Mouse (Mus musculus) gonadal fat pad, adult 2 months (tissue): Measurements from ENCODE around the gene B3gat3. TPM values are rescaled to one million over a fixed set of nuclear protein-coding genes. Genes with fewer than 3 reads are reported as not detected.
"Not testable (repeated sequence)": the region's sequence is repeated elsewhere in the genome, so short reads cannot be mapped to it uniquely, and the experiment has no call there.

Experiments used
- DNase-seq: peaks from one replicate; pipeline ENCODE4 v3.0.0-alpha.2; 2012; ENCODE audit warnings: low read depth
- polyA plus RNA-seq: library from polyadenylated mRNA; depleted of rRNA; stranded (reverse); fragments of >200 nt; gene quantifications from 2 replicates; pipeline ENCODE4 v1.2.3, GENCODE M21; 2012

Gene B3gat3
- polyA plus RNA-seq, 1 experiment: 88.2 TPM

DNA sequence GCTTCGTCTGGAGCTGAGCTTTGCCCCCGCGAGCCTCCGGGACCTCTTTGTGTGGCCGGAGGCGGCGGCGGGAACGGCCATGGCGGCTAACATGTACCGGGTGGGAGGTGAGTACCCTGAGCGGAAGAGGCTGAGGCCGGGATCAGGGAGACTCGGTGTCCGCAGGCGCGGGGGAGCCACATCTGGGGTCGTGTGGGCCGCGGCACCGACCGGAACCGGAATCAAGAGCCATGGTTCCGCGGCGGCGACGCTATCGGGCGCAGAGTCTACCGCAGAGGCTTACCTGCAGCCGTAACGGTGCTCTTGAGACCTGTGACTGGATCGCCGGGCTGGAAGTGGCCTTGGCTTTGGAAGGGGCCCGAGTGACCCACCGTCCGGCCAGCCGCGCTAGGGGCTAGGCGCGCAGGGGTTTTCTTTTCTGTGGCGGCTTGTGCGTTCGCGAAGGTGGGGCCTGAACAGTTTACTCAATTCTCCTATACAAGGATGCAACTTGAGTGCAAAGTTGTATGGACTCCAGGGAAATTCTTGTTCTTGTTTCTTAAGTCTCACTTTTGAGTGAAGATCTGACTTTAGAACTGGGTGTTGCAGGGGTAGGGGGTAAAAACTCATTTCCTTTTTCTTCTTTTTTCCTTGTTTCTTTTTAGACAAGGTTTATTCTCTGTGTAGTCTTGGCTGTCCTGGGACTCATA is 22.2 kb downstream of the B3gat3 start:
- no peak for DNase-seq

DNA sequence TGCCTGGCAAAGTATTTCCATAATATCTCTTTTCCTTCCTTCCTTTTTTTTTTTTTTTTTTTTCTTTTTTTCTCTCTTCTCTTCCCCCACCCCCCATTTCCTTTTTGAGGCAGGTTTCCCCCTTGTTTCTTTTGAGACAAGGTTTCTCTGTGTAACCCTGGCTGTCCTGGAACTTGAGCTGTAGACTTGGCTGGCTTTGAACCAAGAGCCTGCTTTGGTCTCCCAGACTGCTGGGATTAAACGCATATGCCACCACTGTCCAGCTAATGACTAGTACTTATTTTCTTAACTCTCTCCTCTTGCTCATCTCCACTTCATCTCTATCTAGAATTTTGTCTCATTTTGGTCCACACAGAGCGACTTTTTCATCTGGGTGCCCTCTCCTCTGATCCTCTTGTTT is 22.9 kb downstream of the B3gat3 start:
- DNase-seq: no peak

DNA sequence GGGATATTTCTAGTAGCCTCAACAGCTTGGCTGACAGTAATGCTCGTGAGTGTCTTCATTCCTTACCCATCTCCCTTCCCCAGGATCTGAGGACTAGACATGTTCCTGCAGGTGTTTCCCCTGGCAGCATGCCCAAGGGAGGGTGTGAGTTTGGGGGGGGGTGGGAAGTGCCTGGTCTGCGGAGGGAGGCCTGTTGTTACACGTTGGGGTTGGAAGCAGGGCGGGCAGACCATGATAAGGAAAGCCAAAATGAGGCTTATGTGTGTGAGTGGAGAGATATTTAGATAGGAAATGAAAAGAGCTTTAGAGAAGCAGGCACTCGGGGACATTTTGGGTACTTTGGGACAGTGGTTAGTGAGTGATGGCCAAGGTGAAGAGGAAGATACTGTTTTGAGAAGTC is 23.9 kb downstream of the B3gat3 start:
- DNase-seq: no peak

DNA sequence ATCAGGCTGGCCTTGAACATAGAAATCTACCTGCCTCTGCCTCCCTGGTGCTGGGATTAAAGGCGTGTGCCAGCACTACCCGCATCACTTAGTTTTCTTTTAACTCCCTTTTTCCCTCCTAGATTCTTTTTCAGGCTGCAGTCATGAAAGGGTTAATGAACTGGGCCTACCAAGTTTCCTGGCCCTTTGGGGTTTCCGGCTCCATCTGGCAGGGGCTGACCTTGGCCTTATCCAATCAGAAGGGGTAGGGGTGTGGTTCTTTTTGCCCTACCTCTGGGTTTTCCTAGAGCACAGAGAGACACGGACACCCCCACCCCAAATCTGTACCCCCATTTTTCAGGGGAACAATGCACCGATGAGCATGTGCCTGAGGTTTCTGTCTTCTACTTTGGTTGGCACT is 24.6 kb downstream of the B3gat3 start:
- no peak for DNase-seq

DNA sequence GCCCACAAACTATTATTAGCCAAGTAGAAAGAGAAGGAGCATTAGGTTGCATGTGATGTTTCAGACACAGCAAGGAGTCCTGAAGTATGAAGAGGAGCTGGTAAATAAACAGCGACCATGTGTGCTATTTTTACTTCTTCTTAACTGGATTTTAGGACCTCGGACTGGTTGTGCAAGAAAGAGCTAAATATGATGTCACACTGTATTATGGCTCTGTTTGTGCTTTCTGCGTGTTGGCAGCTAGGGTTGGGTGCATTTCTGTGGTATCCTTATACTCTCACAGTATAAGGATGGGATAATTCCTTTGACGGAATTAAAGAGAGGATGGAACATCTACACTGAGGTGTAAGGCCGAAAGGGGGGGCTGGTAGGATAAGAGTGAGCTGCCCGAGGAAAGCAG is 25.1 kb downstream of the B3gat3 start:
- DNase-seq: no peak

DNA sequence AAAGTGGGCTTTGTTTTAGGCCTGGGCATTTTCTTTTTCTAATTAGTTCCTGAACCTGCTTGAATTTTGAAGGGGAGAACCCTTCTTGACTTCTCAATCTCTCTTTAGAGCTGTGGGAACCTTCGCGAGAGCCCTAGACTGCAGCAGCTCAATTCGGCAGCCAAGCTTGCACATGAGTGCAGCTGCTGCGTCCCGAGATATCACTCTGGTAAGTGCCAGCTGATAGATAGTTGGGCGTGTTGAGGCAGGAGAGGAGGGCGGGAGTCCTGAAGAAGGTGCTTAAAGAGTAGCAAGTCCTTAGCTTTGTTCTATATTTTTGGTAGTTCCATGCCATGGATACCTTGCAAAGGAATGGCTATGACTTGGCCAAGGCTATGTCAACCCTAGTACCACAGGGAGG is 26.8 kb downstream of the B3gat3 start:
- no peak for DNase-seq

DNA sequence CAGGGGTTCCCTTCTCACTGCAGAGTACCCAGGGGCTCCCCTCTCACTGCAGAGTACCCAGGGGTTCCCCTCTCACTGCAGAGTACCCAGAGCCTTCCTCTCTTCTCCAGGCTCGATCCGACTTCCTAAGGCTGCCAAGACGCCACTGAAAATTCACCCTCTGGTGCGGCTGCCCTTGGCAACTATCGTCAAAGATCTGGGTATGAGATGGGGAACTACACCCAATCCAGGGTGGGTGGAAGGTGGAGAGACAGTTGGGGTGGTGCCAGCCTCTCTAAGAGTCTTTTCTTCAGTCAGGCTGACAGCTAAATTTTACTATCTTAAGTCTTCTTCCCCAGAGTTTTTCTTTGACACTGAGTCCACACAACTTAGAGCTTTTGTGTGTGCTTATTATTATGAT is 30.0 kb downstream of the B3gat3 start:
- DNase-seq: no peak

DNA sequence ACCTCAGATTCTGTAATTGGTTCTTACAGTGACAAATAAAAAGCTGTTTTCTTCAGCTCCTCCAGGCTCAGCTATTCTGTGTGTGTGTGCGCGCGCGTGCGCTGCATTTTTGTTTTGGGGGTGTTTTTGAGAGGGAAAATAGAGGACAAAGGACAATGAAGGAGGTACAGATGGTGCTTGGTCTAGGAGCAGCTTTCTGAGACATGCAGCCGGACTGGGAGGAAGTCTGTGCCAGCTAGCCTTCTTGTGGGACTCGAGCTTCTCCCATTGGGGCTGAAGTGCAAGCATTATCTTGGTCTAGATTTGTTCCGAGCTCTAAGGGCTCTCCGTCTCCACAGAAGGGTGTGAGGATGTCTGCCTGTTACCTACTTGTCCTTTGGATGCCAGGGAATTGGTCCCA is 32.1 kb downstream of the B3gat3 start:
- no peak for DNase-seq

DNA sequence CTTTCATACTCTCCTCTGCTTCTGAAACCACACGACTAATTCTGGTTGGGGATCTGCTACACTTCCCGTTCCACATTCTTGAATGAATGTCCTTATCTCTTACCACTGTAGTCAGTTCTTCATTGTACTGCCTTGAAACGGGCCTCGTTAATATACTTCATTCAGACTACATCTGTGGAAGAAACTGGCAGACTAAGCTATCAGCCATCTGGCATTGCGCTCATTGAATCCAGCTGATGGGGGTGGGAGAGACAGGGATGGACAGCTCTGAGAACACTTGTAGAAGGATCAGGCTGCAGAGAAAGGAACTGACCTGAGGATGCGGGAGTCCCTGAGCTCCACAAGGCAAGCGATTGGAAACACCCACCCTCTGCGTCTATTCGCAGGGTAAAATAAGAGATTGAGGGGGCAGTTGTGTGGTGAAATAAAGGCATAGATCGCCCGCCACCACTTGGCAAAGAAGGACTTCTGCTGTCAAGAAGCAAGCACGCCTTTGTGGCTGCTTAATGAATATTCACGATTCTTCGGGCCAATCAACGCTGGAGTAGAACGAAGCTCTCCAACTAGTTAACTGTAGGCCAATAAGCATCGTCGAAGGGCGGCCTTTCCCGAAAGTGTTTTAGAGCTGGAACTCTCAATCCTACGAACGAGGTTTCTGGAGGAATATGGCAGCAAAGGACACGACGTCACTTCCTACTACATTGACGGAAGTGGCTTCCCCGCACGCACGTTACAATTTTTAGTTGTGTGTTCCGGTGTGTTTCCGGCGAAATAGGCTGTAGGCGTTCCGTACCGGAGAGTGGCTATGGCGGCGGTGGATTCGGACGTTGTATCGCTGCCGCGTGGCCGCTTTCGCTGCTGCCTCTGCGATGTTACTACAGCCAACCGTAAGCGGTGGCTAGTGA is 33.2 kb downstream of the B3gat3 start, which contains the start of gene Tut1:
Gene Tut1, plus strand, starts transcription at position 713 of the 905 bp plus-strand sequence.
- peak; percentile 85 for DNase-seq

DNA sequence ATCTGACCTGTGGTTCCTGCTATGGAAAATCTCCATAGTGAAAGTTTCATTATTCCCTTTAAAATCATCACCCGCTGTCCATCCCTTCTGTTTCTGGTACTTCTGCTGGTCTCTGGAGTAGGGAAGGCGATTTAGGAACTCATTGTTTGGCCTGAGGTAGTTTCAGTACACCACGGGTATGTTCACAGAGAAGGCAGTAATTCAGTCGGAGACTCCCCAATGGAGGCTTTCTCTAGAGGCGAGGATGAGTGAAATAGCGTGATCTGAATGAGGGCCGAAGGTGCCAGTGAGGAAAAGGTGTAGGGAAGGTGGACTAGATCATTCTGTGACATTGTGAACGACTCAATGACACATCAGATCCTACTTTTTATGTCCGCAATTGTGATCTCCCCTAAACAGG is 34.0 kb downstream of the B3gat3 start:
- no peak for DNase-seq

DNA sequence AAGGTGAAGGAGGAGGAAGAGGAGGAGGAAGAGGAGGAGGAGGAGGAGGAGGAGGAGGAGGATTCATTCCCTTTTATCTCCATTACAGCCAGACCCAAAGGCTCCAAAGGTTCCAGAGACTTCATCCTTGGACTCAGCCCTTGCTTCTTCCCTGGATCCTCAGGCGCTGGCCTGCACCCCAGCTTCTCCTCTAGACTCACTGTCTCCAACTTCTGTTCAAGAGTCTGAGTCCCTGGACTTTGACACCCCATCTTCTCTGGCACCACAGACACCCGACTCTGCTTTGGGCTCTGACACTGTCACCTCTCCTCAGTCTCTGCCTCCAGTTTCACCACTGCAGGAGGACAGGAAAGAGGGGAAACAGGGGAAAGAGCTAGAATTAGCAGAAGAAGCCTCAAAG is 42.1 kb downstream of the B3gat3 start:
- DNase-seq: no peak

DNA sequence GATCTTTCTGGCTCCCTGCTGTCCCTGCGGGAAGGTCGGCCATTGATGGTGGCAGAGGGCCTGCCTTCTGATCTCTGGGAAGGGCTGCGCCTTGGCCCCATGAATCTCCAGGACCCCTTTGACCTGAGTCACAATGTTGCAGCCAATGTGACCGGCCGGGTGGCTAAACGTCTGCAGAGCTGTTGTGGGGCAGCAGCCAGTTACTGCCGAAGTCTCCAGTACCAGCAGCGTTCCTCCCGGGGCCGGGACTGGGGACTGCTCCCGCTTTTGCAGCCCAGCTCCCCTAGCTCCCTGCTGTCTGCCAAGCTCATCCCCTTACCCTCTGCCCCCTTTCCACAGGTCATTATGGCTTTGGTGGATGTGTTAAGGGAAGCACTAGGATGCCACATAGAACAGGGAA is 44.9 kb downstream of the B3gat3 start:
- DNase-seq: no peak

DNA sequence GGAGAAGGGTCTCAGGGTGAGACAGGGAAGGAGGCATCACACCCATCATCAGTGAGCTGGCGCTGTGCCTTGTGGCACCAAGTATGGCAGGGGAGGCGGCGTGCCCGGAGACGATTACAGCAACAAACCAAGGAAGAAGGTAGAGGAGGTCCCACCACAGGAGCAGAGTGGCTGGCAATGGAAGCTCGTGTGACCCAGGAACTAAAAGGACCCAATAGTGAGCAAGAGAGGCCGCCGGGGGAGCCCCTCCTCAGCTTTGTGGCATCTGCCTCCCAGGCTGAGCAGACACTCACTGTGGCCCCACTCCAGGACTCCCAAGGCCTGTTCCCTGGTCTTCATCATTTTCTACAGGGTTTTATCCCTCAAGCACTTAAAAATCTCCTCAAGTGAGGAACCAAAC is 45.6 kb downstream of the B3gat3 start:
- no peak for DNase-seq

DNA sequence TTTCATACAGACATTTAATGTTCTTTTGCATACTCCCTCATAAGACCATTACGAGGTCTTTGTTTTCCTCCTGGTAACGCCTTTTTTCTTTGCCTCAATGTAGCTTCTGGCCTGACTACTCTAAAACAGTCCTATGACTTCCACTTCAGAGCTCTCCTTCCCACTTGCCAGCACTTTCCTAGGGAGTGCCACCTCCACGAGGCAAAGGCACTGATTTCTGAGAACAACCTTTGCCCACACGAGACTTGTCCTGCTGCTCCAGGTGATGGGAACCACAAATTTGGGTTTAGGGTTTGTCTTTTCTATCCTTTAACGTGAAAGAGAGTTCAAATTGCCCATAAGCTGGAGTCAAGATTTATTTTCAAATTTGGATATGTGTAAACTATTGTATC is 46.0 kb downstream of the B3gat3 start:
- DNase-seq: no peak

DNA sequence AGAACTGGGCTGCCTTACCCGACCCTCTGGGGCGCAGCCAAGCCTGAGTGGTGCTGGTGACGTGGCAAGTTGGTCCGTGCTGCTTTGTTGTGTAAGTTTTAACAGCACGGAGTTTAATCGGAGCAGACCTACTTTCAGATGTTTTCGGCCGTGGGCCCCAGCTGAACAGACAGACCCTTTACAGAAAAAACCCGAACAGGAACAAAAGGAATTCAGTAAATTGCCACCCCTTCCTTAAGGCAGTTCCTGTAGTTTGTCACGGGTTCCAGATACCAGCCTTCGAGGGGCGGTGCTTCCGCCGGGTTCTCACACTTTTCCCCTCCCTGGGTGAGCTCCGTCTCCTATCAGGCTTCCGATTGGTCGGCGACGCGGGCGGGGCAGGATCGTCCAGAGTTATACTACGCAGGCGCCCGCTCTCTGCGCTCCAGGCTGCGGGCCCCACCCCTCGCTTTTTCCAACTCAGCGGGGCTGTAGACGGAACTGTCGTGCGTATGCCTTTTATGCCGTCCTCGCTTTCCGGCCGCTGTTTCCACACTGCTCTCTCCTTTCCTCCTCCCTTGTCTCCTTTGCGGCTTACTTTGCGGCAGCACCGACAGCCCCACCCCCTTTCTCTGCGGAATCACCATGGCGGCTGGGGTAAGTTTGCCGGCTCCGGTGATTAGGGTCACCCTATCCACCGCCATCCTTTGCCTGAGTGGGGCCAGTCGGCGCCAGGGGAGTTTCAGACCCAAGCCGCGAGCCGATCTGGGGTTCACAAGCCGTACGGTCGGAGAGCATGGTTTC is 46.6 kb downstream of the B3gat3 start, which contains the start of gene Eef1g:
Gene Eef1g, plus strand, starts transcription at position 452 of the 783 bp plus-strand sequence.
- peak; percentile 92 for DNase-seq

DNA sequence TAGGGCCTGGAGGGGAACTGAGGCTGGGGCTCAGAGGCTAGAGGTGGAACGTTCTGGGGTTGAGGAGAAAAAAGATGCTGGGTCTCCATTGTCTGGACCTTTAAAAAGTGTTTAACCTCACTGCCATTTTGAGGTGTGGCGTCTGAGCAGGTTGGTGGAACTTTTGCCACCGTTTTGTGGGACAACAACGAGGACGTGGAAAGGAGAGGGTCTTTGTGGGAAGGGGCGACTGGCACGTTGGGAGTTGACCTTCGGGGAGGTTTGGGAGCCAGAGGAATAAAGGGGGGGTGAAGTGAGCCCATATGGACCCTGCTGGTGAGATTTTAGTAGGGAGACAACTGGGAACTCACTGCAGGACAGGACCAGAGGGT is 47.2 kb downstream of the B3gat3 start:
- DNase-seq: no peak

DNA sequence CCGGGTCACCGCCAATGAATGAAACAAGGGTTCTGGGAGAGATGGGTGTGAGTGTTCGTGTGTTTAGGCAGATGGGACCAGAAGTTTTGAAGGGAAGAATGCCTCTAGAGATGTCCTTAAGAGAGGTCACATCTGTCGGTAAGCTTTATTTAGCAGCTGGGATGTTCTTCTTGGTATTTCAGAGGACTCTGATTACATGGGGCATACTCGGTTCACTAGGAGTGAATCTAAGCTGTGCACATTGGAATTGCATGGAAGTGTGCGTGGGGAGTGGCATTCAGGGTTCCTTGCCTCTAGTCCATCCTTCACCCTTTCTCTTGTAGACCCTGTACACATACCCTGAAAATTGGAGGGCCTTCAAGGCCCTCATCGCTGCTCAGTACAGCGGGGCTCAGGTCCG is 47.7 kb downstream of the B3gat3 start:
- no peak for DNase-seq

DNA sequence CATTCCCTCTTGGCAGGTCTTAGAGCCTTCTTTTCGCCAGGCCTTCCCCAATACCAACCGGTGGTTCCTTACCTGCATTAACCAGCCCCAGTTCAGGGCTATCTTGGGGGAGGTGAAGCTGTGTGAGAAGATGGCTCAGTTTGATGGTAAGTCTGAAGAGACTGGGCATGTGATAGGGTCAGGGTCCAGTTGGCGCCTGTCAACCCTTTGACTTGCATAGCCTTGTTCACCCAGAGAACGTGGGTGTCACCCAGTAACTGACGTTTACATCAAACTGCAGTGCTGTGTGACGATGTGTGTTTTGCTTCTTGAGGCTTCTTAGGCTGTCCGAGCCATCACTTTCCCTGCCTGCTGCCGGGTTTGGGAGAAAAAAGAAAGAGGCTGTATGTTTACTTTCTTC is 52.3 kb downstream of the B3gat3 start:
- DNase-seq: not testable (repeated sequence)

DNA sequence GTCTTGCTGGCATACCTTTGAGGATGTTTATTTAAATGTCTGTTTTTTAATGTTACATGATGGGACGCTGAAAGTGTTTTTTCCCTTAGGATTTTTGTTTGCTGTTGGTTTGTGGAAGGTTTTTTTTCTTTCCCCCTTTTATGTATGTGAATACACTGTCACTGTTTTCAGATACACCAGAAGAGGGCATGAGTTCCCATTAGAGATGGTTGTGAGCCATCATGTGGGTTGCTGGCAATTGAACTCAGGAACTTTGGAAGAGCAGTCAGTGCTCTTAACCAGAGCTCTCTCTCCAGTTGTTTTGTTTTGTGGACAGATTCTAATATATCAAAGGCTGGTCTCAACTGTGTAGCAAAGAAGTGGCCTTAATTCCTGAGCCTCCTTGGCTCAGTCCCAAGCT is 54.5 kb downstream of the B3gat3 start:
- DNase-seq: no peak

DNA sequence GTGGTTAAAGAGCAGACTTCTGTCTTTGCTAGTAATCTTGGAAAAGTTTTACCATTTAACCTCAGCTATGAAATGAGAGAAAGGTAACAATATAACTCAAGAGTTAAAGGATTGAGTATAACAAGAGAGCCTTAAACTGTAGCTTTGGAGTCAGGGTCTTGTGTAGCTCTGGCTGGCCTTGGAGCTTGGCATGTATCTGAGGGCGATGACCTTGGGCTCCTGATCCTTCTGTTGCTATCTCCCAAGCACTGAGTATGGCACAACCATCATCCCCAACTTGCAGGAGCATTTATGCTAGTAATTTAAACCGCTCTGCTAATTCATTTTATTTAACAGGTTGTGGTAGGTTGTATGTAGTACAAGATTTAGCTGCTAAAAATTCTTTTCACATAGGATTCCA is 55.3 kb downstream of the B3gat3 start:
- no peak for DNase-seq

DNA sequence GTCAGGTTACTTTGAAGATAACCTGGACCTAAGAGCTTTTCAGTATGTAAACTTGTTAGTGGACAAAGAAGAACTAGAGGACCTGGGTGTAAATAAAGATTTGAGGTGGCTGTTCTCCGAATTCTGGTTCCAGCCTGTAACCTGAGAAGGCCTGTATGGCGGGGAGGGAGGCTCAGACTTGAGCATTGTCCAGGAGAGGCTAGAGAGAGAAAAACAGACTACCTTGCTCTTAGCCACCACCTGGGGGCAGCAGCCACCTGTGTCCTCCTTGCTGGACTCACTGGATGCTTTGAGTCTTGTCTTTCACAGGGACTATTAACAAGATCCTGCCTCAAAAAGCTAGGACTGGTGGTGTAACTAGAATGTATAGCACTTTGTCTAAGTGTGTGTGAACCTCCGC is 56.4 kb downstream of the B3gat3 start:
- DNase-seq: no peak
